Mouse (Mus musculus) cerebellum, adult (tissue): ENCODE measurements at regions not wholly inside any gene's neighbourhood (a gene's known extent, or its start where the extent isn't known, plus 50 kb on each side); places are given as distances from the start of the nearest gene placed in this dataset.
A peak's percentile ranks its signal among the peaks of the same experiment; 100 is the strongest.

Source experiments
- ATAC-seq: cut with Nextera tagmentation; 2 replicates; pipeline ENCODE4 v1.9.2; 2017; ENCODE audit warnings: mild to moderate bottlenecking, moderate library complexity, mixed read lengths; ENCODE audit not compliant: insufficient number of reproducible peaks, low FRiP score, low TSS enrichment

- no peak for ATAC-seq
Measured at GRCm38 (mm10) chr4:12287079-12287686, 115.4 kb upstream of the Fam92a start.

GRCm38 (mm10) chr4:12286391-12286790, 114.6 kb upstream of the Fam92a start:
- no peak for ATAC-seq

- ATAC-seq = no peak
Measured at GRCm38 (mm10) chr4:12285983-12286382, 114.2 kb upstream of the Fam92a start.

- ATAC-seq = no peak
Measured at GRCm38 (mm10) chr4:12277949-12278348, 106.1 kb upstream of the Fam92a start.

GRCm38 (mm10) chr4:12273369-12273768, 101.6 kb upstream of the Fam92a start:
- ATAC-seq = no peak

- no peak for ATAC-seq
Measured at GRCm38 (mm10) chr4:12272914-12273313, 101.1 kb upstream of the Fam92a start.

- no peak for ATAC-seq
Measured at GRCm38 (mm10) chr4:12272378-12272777, 100.6 kb upstream of the Fam92a start.

- ATAC-seq = no peak
Measured at GRCm38 (mm10) chr4:12263746-12264145, 91.9 kb upstream of the Fam92a start.

- ATAC-seq = no peak
Measured at GRCm38 (mm10) chr4:12263197-12263596, 91.4 kb upstream of the Fam92a start.

- ATAC-seq = no peak
Measured at GRCm38 (mm10) chr4:12247994-12248393, 76.2 kb upstream of the Fam92a start.

- ATAC-seq = no peak
Measured at GRCm38 (mm10) chr4:12246595-12246994, 74.8 kb upstream of the Fam92a start.

GRCm38 (mm10) chr4:12240941-12241571, 69.2 kb upstream of the Fam92a start:
- peak; percentile 84 for ATAC-seq

- no peak for ATAC-seq
Measured at GRCm38 (mm10) chr4:12230731-12231130, 58.9 kb upstream of the Fam92a start.
